Mouse (Mus musculus): Measurements from ENCODE around the gene Cys1.
A peak's percentile ranks its signal among the peaks of the same experiment; 100 is the strongest.
"Not testable (repeated sequence)": the region's sequence is repeated elsewhere in the genome, so short reads cannot be mapped to it uniquely, and the experiment has no call there.

Cys1 gene

DNA sequence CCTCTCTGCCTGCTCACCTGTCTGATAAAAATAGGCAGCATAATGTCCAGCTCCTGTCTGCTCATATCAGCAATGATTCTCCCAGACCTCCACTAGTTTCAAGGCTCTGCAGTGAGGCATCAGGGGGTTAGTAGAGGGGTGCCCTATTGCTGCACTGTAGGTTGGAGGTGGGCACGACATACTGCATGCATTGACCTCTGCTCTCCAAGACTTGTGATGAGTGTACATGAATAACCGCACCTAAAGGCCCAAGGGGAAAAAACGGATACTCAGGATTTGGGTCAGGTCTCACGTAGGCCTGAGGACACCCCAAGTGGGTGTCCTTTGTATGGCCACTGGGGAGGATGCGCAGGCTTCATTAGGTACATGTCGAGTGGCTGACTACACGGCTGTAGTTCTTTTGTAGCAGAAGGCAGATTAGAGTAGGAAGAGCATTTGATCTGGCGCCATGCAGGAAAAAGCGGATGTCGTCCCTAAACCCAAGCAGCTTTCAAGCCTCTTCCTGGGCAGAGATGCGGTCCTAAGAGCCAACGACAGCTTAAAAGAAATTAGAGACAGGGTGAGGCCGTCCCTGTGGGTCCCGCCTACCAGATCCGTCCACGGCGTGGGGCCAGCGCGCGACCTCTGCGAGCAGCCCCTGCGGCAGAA, 31.1 kb downstream of the Cys1 start:
- DNase-seq (ENCODE audit: low read depth in 1 of 2, low spot score in 2 of 2) = no peak

DNA sequence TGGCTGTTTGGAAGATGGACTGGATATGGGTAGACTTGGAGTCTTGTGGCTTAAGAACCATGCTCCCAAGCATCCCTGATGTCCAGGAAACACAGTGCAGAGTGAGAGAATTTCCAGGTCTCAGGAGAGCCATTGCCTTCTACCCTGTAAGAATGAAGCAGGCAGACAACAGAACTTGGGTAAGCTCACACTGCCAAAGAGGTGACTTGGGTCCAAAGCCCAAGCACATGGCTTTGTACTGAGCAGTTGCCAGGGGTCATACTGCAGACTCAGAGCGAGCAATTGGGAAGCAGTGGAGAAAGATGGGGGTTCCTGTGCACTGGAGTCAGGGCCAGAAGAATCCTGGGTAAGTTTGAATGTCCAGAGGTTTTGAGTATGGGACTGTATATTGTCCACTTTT, 33.5 kb downstream of the Cys1 start:
- DNase-seq (ENCODE audit: low read depth in 1 of 2, low spot score in 2 of 2) = no peak

DNA sequence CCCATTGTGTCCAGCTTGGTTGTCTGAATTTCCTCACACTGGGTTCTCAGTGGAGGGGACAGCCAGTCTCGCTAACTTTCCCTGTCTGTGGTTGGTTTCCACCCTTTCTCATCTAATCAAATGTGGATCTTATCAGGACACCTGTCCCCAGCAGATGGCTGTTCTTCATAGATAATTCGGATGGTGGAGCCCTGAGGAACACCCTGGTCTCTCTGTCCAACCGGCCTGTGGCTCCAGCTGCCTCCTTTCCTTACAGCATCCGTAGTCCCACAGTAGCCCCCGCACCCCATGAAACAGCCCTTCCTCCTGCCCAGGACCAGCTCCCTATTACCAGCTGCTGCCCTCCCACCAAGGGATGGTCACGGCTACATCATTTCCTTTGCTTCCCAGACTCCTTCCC, 35.7 kb downstream of the Cys1 start:
- no peak for DNase-seq (ENCODE audit: low read depth in 1 of 2, low spot score in 2 of 2)

DNA sequence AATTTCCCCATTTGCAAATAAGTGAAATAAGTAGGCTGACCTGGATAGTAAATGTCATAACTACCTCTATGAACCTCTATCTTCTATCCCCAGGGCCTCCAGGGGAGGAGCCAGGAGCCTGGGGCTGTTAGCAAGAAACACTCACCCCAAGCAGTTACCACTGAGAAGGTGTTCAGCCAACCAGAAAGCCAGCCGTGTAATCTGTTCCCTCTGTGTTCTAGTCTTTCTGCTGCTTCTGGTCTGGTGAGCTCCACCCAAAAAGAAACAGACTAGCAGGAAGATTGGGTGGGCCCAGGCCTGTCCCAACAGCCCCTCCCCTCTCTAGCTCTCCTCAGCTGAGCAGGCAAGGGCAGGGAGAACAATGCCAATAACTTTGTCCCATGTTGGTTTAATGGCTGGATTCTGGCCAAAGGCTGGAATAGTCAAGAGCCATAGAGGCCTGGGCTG, 37.5 kb downstream of the Cys1 start:
- no peak for DNase-seq (ENCODE audit: low read depth in 1 of 2, low spot score in 2 of 2)

DNA sequence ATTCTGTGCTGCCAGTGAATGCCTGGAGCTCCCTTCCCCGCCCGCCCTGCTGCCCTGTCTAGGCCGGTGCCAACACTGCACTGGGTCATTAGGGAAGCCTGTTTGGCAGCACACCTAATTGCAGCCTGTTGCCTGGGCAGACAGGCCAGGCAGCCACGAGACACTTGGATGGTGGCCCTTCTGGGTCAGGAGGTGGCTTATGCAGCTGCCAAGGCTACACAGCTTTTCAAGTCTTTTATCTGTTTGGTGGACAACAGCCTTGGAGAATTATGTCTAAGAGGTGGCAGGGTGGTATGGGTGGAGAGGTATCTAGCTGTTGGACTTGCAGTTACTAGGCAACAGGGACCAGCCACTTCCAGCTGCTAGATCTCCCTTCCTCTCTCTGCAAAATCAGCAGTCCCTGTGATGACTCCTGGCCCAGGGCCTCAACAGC, 39.2 kb downstream of the Cys1 start:
- no peak for DNase-seq (ENCODE audit: low read depth in 1 of 2, low spot score in 2 of 2)

DNA sequence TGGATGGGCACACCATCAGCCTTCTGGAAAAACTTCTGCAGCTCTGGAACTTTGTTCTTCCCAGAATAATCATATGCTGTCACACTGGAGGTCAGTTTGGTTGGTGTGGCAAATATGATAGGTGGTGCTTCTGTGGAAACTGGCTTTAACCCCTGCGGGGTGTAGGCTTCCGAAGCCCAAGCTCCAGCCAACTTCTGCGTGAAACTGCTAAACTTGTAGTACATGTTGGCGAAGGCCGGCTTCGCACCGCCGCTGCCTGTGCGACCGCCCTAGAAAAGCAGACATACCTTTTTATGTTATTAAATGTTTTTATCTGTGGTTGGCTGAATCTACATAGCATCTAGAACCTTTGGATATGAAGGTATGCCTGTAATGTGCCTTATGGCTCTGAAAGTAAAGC, 42.8 kb downstream of the Cys1 start:
- not testable (repeated sequence) for DNase-seq (ENCODE audit: low read depth in 1 of 2, low spot score in 2 of 2)

DNA sequence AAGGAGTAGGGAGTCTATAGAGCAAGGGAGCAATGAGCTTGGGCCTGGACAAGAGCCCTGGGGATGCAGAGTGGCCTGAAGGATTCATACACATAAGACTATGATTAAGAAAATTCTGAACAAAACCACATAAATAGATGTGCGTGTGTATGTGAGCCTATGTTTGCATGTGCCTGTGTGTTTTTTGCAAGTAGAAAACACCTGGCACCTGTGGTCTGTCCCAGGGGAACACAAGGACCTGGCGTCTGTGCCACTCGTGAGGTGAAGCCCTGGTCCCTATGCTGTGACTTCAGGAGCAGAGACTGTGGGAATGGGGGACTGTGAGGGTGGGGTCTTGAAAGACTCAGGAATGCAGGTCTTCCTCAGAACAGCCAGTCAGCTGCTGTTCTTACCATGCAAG, 47.0 kb downstream of the Cys1 start:
- no peak for DNase-seq (ENCODE audit: low read depth in 1 of 2, low spot score in 2 of 2)

DNA sequence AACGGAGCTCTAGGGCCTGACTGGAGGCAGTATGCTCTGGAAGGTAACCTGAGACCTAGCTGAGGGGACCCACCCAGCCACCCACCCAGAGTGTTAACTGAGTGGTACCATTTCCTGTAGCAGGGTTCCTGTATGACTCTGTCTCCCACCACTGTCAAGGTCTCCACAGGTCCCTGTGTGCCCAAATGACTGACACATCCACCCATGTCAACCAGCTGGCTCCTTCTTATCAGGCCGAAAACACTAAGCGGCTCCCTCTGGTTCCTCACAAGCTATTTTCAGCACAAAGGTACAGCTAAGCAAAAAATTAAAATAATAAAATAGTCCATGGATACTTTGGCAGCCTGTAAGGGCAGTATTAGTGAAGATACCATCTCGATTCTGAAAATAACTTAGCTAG, 47.4 kb downstream of the Cys1 start:
- DNase-seq (ENCODE audit: low read depth in 1 of 2, low spot score in 2 of 2) = no peak

DNA sequence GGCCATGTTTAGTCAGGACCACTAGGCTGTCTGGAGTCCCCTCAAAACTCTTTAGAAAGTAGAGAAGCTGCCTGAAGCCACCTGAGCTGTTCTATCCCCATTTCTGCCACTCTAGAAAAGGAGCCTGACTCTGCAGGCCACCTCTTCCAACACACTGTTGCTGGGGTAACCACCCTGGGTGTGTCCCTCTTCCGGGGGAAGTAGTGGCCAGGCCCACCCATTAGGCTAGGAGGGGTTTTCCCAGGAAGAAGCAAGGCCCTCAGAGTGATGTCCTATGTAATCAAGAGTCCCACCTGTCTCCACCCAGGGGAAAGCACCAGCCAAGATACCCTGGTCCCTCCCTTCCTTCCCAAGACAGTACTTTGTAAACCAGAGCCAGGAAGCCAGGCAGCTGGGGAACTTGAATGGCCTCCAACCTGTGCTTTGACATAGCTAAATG, 47.8 kb downstream of the Cys1 start:
- no peak for DNase-seq (ENCODE audit: low read depth in 1 of 2, low spot score in 2 of 2)

DNA sequence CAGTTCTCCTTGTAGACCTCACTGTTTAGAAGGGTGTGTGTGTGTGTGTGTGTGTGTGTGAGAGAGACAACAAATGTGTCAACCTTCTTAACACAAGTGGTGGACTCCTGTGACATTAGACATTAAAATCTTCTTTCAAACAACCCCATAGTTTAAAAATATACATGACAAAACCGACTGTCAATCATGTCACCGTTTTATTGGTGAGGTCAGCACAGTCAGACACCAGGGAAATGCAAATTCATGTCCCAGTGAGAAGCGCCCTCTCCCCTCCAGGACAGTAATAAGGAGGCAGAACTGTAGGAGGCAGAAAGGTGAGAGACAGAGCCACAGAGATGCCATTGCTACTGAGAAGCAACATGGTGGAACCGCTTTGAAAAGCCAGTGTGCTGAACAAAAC, 49.2 kb downstream of the Cys1 start:
- DNase-seq (ENCODE audit: low read depth in 1 of 2, low spot score in 2 of 2) = no peak

DNA sequence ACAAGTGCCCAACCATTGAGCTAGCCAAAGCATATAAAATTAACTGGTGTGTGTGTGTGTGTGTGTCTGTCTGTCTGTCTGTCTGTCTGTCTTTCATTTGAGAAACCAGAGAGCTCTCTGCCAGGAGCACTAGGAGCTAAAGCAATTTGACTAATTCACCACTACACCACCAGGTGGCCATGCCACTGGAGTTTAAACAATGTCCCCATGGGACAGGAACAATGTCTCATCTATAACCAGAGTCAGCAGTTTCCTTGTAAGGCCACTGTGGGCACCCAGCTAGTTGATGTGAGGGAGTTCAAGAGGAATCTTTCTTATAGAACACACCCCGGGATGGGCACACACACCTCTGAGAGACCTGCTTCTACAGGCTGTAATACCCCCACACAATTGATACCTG, 51.4 kb downstream of the Cys1 start:
- DNase-seq (ENCODE audit: low read depth in 1 of 2, low spot score in 2 of 2) = peak in 1 of 2 experiments; percentile 17

DNA sequence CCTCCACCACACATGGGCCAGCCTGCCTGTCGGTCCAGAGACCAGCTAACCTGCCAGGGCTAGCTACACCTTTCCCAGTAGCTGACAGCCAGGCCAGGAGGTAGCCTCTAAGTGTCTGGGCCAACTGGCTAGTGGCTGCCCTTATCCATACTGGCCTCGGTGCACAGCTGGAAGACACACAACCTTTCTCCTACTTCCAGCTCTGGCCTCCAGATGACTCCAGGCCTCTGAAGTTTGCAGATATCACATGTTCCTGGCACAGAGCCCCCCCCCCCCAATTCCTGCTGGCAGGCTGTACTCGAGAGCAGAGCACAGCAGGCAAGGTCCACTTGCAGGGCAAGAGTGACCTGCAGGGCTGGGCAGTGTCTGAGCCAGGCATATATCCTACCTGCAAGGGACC, 54.4 kb downstream of the Cys1 start:
- DNase-seq (ENCODE audit: low read depth in 1 of 2, low spot score in 2 of 2) = no peak

DNA sequence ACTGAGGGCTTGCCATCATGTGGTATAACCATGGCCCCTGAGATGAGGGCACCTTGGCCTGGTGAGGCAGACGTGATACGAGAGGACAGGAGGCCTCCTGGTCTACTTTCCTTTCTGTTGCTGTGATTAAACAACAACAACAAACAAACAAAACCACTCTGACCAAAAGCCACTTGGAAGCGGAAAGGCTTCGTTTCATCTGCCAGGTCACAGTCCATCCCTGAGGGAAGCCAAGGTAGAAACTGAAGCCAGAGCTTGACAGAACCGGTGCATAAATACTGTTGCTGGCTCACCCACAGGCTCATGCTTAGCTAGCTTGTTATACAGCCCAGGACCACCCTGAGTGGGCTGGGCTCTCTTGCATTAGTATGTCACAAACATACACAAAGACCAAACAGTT, 55.2 kb downstream of the Cys1 start:
- no peak for DNase-seq (ENCODE audit: low read depth in 1 of 2, low spot score in 2 of 2)

DNA sequence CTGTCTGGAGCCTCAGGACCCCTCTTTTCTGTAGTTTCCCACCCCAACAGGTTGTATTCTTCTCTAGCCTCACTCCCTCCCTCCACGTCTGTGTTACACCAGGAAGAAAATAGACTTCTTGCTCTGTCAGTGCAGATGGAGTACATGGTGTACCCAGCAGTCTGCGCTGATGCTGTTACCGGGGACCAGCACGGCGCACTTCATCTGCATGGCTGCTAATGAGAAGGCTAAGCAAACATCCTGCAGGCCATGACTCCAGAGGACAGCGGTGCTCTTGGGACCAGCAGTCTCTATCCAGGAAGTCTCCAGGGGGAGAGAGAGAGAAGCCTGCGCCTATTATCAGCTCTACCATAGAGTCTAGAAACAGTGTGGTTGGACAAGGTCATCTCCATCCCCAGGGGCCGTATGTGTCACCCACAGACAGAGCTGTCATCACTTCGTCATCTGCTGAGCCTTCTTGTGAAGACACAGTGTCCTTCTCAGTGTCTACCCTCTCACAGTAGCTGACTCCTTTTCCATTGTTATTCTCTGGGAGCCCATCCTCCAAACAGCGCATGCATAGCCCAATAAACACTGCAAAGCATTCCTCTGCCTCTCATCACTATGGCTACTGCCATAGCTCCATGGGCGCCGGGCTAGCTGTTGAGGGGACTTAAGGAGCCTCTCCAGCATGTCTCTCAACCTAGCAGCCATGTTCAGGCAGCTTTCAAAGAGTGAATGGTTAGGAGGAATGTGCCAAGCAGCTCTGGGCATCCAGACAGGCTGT, 57.9 kb downstream of the Cys1 start:
- DNase-seq (ENCODE audit: low read depth in 1 of 2, low spot score in 2 of 2) = no peak

DNA sequence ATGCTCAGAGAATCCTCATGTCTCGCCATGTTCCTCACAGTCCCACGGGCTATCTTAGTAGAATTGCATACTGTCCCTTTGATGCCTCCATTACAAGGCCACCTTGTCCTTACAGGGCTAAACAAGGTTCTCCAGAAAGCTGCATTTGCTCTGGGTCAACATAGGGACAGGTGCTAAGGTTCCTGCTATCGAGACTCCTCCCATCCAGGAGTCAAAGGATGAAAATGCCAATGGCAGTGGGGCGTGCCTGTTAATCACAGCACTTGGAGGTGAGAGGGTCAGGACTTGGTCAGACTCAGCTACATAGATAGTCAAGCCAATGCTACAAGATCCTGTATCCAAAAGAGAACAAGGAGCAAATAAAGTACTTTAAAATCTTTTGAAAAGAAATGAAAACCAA, 62.2 kb downstream of the Cys1 start:
- no peak for DNase-seq (ENCODE audit: low read depth in 1 of 2, low spot score in 2 of 2)
